Mouse (Mus musculus): ENCODE measurements around the gene Asns.
"Not testable (repeated sequence)": the region's sequence is repeated elsewhere in the genome, so short reads cannot be mapped to it uniquely, and the experiment has no call there.

The Asns gene

GRCm38 (mm10) chr6:7676194-7676901 lies 16.7 kb downstream of the Asns start:
- no peak for DNase-seq

DNA sequence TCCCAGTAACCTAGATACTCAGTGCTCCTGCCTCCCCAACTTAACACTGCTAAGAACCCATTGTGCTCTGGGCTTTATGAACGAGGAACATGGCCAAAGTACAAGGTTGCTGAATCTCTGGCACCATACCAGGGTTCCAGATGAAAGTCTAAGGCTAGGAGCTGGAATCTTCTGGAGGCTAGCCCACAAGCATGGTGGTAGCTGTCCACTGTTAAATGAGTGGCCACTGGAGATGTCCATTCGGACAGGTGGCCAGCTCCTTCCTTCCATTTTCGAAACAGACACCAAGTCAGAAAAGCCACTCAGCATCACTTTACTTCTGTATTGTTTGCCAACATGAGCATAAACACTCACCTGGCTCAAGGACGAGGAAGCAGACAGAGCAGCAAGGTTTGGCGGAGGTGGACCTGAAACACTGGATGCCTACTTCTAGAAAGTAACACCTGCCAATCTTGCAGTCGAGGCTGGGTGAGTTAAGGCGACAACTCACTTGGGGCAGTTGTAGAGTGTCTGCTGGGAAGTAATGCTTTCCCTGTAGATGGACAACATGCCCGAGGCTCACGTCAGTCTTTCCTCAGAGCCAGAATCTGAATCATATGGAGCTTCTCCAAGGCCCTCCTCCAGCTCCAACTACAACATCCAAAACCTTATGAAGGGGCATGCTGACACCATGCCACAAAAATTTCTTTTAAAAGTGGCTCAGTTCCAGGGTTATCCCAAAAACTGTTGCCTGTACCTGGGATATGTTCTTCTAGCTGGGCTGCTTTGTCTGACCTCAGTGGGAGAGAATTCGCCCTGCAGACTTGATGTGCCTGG lies 20.4 kb downstream of the Asns start:
- DNase-seq, result no peak

DNA sequence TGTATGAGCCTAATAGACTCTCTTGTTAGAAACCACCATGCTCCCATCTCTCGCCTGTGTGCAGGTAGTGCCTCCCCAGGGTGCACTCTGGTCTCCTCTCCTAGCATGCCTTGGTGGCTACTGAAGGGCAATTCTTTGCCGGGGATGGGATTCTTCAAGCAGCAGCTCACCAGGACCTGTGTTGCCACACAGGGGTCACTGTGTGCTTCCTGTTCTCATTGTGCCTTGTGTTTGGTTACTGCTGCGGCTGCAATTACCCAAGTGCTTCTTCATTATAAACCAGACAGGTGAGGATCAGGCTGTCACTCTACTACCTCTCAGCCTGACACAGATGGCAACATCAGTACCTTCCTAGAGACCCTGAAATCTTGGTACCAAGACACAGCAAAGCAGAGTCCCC lies 21.6 kb downstream of the Asns start:
- DNase-seq, result no peak

DNA sequence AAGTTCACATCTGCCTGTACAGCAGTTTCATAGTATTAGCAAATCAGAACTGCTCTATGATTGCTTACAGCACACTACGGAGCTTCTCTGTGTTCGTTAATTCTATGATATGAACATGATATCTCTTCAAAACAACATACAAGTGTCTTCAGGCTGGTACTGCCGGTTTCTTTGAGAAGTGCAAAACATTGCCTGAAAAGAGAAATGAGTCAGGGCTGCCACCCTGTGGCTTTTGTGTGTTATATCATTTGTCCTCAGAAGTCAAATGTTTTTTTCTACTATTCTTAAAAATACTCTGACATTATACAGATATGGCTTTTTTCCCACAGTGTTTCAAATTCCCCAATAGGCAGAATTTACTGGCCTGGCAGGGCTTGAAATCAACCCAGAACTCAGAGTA lies 22.5 kb downstream of the Asns start:
- peak; percentile 13 for DNase-seq

DNA sequence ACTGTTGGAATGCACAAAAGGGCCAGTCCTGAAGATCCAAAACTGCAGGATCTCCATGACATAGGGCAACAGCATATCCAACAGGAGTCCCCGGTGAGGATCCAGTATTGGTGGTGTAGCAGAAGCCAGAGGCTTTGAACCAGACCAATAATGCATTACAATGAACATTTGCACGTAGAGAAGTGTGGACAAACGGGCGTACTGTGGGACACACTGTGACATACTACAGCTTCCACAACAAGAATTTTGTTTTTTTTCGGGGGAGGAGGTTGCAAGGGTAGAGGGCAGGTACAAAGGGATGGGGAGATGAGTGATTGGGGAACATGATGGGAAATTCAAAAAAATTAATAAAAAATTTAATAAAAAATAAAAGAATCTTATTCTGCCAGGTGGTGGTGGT lies 23.3 kb downstream of the Asns start:
- DNase-seq, result no peak

GRCm38 (mm10) chr6:7668332-7668731 lies 24.7 kb downstream of the Asns start:
- no peak for DNase-seq

DNA sequence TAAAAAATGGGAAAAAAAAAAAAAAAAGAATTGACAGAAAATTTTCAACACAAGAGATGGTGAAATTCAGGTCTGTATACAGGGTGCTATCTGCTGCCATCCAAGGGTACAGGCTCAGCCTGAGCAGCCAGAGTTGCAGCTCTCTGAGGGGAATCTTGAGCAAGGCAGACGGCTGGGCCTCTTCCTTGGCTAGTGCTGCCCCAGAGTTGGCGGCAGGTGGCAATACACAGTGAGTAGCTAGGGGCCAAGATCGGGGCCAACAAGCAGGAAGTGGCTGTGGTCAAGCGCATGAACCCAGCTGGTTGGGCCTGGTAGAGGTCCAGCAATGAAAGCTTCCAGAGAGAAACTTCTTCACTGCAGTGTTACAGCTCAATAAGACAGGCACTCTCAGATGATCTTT lies 27.2 kb downstream of the Asns start:
- DNase-seq, result not testable (repeated sequence)

DNA sequence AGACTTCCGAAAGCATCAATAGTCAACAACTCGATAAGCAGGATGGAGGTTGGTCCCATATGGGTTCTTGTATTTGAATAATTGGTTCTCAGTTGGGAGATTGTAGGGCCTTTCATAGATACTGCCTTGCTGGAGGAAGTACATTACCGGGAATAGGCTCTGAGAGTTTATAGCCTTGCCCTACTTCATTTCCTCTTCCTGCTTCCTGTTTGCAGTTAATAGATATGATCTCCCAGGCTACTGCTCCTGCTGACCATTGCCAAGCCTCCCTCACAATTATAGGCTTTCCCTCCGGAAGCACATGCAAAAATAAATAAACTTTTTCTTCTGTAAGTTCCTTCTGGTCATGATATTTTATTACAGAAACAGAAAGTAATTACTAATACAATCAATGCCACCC lies 31.6 kb downstream of the Asns start:
- peak; percentile 26 for DNase-seq

- peak; percentile 36 for DNase-seq
Measured at GRCm38 (mm10) chr6:7660377-7661080, 32.5 kb downstream of the Asns start.

DNA sequence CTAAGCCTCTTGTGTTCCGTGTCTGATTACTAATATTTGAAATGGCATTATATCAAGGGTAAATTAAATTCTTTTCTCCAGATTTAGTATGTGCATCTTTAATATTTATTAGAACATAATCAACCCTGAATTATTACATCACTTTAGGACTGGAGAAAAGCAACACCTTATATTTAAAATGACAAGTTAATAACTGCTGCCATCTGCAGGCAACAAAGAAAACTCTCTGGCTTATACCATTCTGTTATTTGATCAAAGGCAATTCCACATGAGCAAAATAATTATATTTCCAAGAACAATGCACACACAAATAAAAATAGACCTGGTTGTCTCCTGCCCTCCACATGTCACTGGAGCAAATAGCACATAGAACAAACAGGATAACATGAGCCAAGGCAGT lies 36.5 kb downstream of the Asns start:
- no peak for DNase-seq

DNA sequence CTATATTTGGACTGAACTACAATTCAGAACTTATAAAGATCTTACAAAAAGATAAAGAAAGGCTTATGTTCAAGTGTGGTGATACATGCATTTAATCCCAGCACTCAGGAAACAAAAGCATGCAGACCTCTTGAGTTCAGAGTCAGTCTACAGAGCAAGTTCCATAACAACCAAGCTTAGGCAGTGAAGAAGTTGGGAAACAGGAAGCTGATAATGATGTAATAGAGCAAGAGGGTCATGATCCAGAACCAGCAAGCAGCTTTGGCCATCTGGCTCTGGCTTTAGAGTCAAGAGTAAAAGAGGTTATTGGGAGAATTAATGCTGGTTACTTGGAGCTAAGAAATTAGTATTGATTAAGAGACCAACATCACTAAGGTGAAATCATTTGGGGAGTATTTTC lies 44.6 kb downstream of the Asns start:
- no peak for DNase-seq
